Mouse (Mus musculus): Measurements from ENCODE around the gene 1600014C10Rik.

DNA sequence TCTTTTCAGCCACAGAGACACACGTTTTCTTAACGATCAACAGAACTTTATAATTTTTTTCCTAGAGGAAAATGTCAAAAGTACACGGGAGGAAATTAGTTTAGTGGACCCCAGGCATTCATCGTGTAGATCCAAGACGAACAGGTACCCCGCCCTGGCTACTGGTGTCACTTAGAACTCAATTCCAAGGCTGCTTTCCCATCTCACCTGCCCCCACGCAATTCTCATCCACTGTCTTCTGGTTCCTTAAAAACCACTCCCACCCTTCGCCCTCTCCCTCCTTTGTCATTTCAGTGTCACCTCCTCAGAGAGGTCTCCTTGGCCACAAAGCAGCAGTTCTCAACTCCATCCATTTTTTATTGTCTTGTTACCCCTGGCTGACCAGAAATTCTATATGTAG is 45.3 kb downstream of the 1600014C10Rik start:
- TF ChIP-seq GATA1 (IDR thresholded peaks at IDR 0.05; ENCODE audit: low read length) (no peak), TAL1 (IDR thresholded peaks at IDR 0.05; ENCODE audit: low read length) (no peak)

Data from erythroblast, embryonic 14.5 days (primary cell).